Mouse (Mus musculus) midbrain, embryonic 14.5 days (tissue): Measurements from ENCODE around the gene Foxj2. TPM values are rescaled to one million over a fixed set of nuclear protein-coding genes. Genes with fewer than 3 reads are reported as not detected.
A peak's percentile ranks its signal among the peaks of the same experiment; 100 is the strongest.

Source experiments
- ATAC-seq: fragments of 200-750 bp; cut with Nextera tagmentation; 2 replicates; pipeline ENCODE4 v1.8.0; 2017; ENCODE audit warnings: moderate number of reproducible peaks, moderate library complexity; ENCODE audit not compliant: low FRiP score, low TSS enrichment
- DNase-seq: peaks from one replicate; pipeline ENCODE4 v3.0.0-alpha.2; 2015
- H3K27ac ChIP-seq: fragments of 300-500 bp; sonication (generic); replicated peaks from 2 replicates; pipeline ENCODE4 v1.5.1; 2014; ENCODE audit warnings: mild to moderate bottlenecking, low read depth, low read length, moderate library complexity
- H3K27me3 ChIP-seq: fragments of 300-500 bp; sonication (generic); 2 replicates; pipeline ENCODE4 v1.6.1; 2014; ENCODE audit warnings: low read length, control low read depth, mixed read lengths; ENCODE audit not compliant: control insufficient read depth, insufficient read depth
- H3K36me3 ChIP-seq: fragments of 300-500 bp; sonication (generic); 2 replicates; pipeline ENCODE4 v1.6.1; 2014; ENCODE audit warnings: low read length, control low read depth; ENCODE audit not compliant: control insufficient read depth, insufficient read depth
- H3K4me1 ChIP-seq: fragments of 300-500 bp; sonication (generic); 2 replicates; pipeline ENCODE4 v1.6.1; 2014; ENCODE audit warnings: mild to moderate bottlenecking, antibody characterized with exemption, low read length, control low read depth; ENCODE audit not compliant: control insufficient read depth, insufficient read depth
- H3K4me2 ChIP-seq: fragments of 300-500 bp; sonication (generic); 2 replicates; pipeline ENCODE4 v1.6.1; 2014; ENCODE audit warnings: mild to moderate bottlenecking, low read length, moderate library complexity
- H3K4me3 ChIP-seq: fragments of 300-500 bp; sonication (generic); replicated peaks from 2 replicates; pipeline ENCODE4 v1.5.1; 2014; ENCODE audit warnings: low read depth, low read length
- H3K9ac ChIP-seq: fragments of 300-500 bp; sonication (generic); replicated peaks from 2 replicates; pipeline ENCODE4 v1.6.1; 2014; ENCODE audit warnings: mild to moderate bottlenecking, low read length, moderate library complexity
- H3K9me3 ChIP-seq: fragments of 300-500 bp; sonication (generic); 2 replicates; pipeline ENCODE4 v1.6.1; 2016; ENCODE audit warnings: low read length, control low read depth, mixed read lengths; ENCODE audit not compliant: control insufficient read depth
- WGBS: fragments of 180-500 bp; shearing (Covaris S2); extraction: QIAGEN DNeasy Blood & Tissue Kit; methylation state at CpG from one replicate; pipeline ENCODE4 v1.1.7; 2014; 5-methylcytosine and 5-hydroxymethylcytosine counted together
- polyA plus RNA-seq: library from polyadenylated mRNA; unstranded; fragments of >200 nt; fragmentation: Nextera tagmentation; extraction: Ambion mirVana; gene quantifications from 2 replicates; pipeline ENCODE4 v1.2.1, GENCODE M21; 2014

Foxj2 gene
- polyA plus RNA-seq, 1 experiment from 2014 or later, result 9.0 TPM

DNA sequence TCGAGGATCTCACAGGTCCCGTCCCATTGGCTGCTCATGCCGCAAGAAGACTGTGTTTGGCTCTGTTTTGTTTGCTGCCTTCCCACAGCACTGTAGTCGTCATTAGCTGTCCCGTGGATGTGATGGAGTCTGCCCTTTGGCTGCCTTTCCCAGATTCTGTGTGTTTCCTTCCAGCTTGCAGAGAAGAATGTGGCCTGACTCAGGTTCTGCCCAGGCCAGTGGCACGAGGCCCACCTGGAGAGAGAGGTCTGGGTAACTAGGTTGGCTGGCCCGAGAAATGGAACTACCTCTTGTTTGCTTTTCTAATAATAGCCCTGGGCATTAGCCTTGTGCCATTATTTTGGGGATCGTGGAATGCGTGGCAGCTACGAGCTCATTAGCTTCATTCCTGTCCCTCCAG, 4.4 kb downstream of the Foxj2 start:
- Histone ChIP-seq H3K4me1 (peaks cover 39% of the 10 kb centered on the region), H3K4me3 (no peak overlapping the region), H3K9me3 (no peaks in the 10 kb centered on the region), H3K27me3 (no peaks in the 10 kb centered on the region), H3K9ac (no peak overlapping the region), H3K27ac (no peak overlapping the region), H3K36me3 (peaks cover 6% of the 10 kb centered on the region; the same call in 1 of the 2 replicates), H3K4me2 (no peak overlapping the region)
- ATAC-seq (no peak), DNase-seq (no peak)
- WGBS, result 77% methylated on average over 10 of the region's 10 CpGs

GRCm38 (mm10) chr6:122825166-122825565, 5.5 kb downstream of the Foxj2 start:
- no peaks in the 10 kb centered on the region for H3K9me3 ChIP-seq
- H3K4me3 ChIP-seq, result no peak overlapping the region
- WGBS, result 95% methylated on average over 9 of the region's 9 CpGs
- H3K27ac ChIP-seq, result no peak overlapping the region
- ATAC-seq (no peak), DNase-seq (no peak)
- H3K4me1 ChIP-seq, result peaks cover 39% of the 10 kb centered on the region
- no peak overlapping the region for H3K9ac ChIP-seq
- H3K27me3 ChIP-seq, result no peaks in the 10 kb centered on the region
- H3K4me2 ChIP-seq, result no peak overlapping the region
- H3K36me3 ChIP-seq, result peaks cover 14% of the 10 kb centered on the region

DNA sequence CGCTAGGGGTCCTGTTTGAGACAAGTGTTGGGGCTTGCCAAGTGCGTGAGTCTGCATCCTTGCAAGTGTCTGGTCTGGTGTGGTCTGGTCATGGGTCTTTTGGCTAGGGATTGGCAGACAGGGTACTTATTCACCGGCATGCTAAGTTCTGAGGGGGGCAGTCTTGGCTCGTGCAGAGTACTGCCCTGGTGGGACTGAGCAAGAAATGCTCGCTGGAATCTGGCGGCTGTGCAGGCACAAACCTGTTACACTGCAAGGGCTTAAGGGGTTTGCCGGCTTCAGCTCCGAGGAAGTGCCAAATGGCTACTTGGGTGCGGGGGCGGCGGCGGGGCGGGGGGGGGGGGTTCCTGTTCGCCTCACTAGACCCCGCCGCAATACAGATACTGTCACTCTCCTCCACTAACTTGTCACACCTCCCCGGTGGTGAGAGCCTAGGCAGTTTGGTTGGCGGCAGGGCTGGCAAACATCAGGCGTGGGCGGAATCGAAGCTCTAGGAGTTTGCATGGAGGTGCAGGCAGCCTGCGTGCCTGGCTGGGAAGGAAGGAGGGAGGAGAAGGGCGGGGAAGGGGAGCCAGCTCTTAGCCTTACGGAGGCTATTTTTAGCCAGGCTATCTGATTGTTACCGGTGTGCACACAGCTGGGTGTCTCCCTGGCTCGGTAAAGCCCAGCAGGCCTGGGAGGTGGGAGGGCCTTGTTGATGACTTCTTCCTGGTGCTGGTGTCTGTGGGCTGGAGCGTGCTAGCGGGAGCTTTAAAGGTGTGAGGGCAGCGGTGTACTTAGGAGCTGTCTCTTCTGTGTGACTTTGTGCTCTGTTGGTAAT, 6.4 kb downstream of the Foxj2 start:
- no peaks in the 10 kb centered on the region for H3K27me3 ChIP-seq
- peak; percentile 42 for ATAC-seq

DNA sequence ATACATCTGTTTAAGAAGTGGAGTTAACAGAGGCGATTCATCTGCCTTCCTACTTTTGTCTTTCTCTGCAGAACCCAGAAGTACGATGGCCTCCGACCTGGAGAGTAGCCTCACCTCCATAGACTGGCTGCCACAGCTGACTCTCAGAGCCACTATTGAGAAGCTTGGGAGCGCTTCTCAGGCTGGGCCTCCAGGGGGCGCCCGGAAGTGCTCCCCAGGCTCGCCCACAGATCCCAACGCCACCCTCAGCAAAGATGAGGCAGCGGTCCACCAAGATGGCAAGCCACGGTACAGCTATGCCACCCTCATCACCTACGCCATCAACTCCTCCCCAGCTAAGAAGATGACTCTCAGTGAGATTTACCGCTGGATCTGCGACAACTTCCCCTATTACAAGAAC, 8.4 kb downstream of the Foxj2 start:
- DNase-seq, result peak; percentile 40
- Histone ChIP-seq H3K9me3 (no peaks in the 10 kb centered on the region), H3K4me3 (no peak overlapping the region), H3K4me2 (no peak overlapping the region), H3K9ac (no peak overlapping the region), H3K4me1 (peaks cover 15% of the 10 kb centered on the region), H3K27ac (no peak overlapping the region), H3K27me3 (no peaks in the 10 kb centered on the region), H3K36me3 (peaks cover 25% of the 10 kb centered on the region)
- WGBS, result 39% methylated on average over 13 of the region's 13 CpGs
- ATAC-seq, result no peak

More for the DNA sequence above, 6.4 kb downstream of the Foxj2 start:
- Histone ChIP-seq H3K27ac (0 out of 2 replicates have a peak overlapping the region, but pooled peaks have one; percentile 32), H3K9me3 (no peaks in the 10 kb centered on the region), H3K36me3 (peaks cover 14% of the 10 kb centered on the region), H3K4me2 (peak overlapping the region; percentile 67), H3K4me3 (peak overlapping the region; percentile 34), H3K9ac (peak overlapping the region; percentile 65), H3K4me1 (peaks cover 30% of the 10 kb centered on the region)
- 3% methylated on average over 29 of the region's 29 CpGs for WGBS
- DNase-seq, result peak; percentile 61

GRCm38 (mm10) chr6:122832880-122833279, 13.2 kb downstream of the Foxj2 start:
- Histone ChIP-seq H3K36me3 (peaks cover 66% of the 10 kb centered on the region), H3K27me3 (no peaks in the 10 kb centered on the region), H3K27ac (no peak overlapping the region), H3K4me2 (no peak overlapping the region), H3K4me3 (no peak overlapping the region), H3K9me3 (no peaks in the 10 kb centered on the region), H3K9ac (no peak overlapping the region), H3K4me1 (no peaks in the 10 kb centered on the region)
- DNase-seq (no peak), ATAC-seq (no peak)
- WGBS, result 87% methylated on average over 7 of the region's 7 CpGs

- Histone ChIP-seq H3K9me3 (no peaks in the 10 kb centered on the region), H3K27ac (no peak overlapping the region), H3K9ac (no peak overlapping the region), H3K27me3 (no peaks in the 10 kb centered on the region), H3K4me2 (no peak overlapping the region), H3K4me3 (no peak overlapping the region), H3K4me1 (no peaks in the 10 kb centered on the region), H3K36me3 (peaks cover 72% of the 10 kb centered on the region)
- ATAC-seq (no peak), DNase-seq (peak; percentile 43)
- WGBS, result 74% methylated on average over 4 of the region's 4 CpGs
Observed at GRCm38 (mm10) chr6:122834365-122834764, 14.7 kb downstream of the Foxj2 start.

DNA sequence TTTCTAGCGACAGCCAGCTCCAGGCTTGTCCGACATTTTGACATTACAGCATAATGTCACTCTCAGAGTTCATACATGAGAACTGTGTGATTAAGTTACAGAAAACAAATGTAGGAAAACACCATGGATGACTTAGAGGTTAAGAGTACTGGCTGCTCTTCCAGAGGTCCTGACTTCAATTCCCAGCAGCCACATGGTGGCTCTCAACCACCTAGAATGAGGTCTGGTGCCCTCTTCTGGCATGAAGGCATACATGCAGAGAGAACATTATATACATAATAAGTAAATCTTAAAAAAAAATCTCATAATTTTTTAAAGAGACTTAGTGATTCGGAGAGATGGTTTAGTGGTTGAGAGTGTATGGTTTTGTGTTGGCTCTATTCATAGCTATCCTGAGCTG, 17.3 kb downstream of the Foxj2 start:
- WGBS, result 93% methylated on average over 3 of the region's 3 CpGs
- no peaks in the 10 kb centered on the region for H3K27me3 ChIP-seq
- ATAC-seq, result no peak
- no peak overlapping the region for H3K9ac ChIP-seq
- H3K27ac ChIP-seq, result no peak overlapping the region
- no peak overlapping the region for H3K4me3 ChIP-seq
- no peaks in the 10 kb centered on the region for H3K9me3 ChIP-seq
- peaks cover 91% of the 10 kb centered on the region for H3K36me3 ChIP-seq
- H3K4me1 ChIP-seq, result no peaks in the 10 kb centered on the region
- no peak overlapping the region for H3K4me2 ChIP-seq
- no peak for DNase-seq

DNA sequence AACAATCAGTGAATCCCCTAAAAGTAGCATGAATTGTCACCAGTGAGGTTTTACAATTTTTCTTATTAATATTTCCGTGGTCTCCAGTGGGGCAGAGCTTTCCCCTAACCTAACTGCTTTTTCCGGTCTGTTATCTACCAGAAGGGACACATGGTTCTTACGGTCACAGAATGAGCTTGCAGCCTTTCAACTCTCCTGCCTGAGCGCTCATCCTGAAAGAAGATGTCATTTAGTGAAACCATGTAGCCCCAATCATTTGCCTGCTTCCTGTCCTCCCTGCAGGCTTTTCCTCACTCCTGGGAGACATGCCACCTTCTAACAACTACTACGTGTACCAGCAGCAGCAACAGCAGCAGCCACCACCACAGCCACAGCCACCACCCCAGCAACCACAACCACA, 17.8 kb downstream of the Foxj2 start:
- no peaks in the 10 kb centered on the region for H3K4me1 ChIP-seq
- no peak overlapping the region for H3K4me2 ChIP-seq
- no peaks in the 10 kb centered on the region for H3K9me3 ChIP-seq
- 87% methylated on average over 5 of the region's 5 CpGs for WGBS
- no peaks in the 10 kb centered on the region for H3K27me3 ChIP-seq
- ATAC-seq, result no peak
- peaks cover 88% of the 10 kb centered on the region for H3K36me3 ChIP-seq
- no peak overlapping the region for H3K9ac ChIP-seq
- no peak overlapping the region for H3K4me3 ChIP-seq
- no peak overlapping the region for H3K27ac ChIP-seq
- DNase-seq, result no peak

DNA sequence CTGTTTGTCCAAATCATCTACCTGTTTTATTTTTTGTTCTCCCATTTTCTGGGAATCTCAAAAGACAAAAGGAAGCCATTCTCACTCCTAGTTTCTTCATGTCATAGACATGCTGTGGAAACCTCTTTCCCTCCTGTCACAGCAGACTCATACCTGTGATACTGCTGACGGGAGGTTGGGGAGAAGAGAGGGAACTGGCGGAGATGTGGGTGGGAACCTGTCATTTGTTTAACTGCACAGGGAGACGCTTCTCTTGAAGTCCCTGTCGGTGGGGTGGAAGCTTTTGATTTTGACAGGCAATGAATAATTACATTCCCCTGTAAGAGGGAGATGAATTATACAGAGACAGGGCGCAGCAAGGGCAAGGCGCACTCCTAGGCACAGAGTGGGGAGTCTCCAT, 24.0 kb downstream of the Foxj2 start:
- 83% methylated on average over 6 of the region's 6 CpGs for WGBS
- peaks cover 52% of the 10 kb centered on the region for H3K36me3 ChIP-seq
- ATAC-seq, result no peak

More for the DNA sequence above, 24.0 kb downstream of the Foxj2 start:
- no peak for DNase-seq
- no peaks in the 10 kb centered on the region for H3K9me3 ChIP-seq
- no peak overlapping the region for H3K9ac ChIP-seq
- H3K4me1 ChIP-seq, result no peaks in the 10 kb centered on the region
- no peak overlapping the region for H3K27ac ChIP-seq
- H3K4me2 ChIP-seq, result no peak overlapping the region
- H3K4me3 ChIP-seq, result no peak overlapping the region
- H3K27me3 ChIP-seq, result no peaks in the 10 kb centered on the region
